Mouse (Mus musculus): ENCODE results near the gene Dennd6a.

GRCm38 (mm10) chr14:26593281-26593895 lies 19.7 kb downstream of the Dennd6a start:
- TF ChIP-seq POLR2A (IDR thresholded peaks at IDR 0.05; ENCODE audit: control insufficient read depth, low read depth, low read length) (no peak), CTCF (IDR thresholded peaks at IDR 0.05; ENCODE audit: control insufficient read depth, insufficient read depth, insufficient replicate concordance, low read depth, low read length) (no peak)
